Mouse (Mus musculus) adrenal gland, adult 8-10 months (tissue): Measurements from ENCODE around the gene Otud7a. TPM values are rescaled to one million over a fixed set of nuclear protein-coding genes. Genes with fewer than 3 reads are reported as not detected.
"Not testable (repeated sequence)": the region's sequence is repeated elsewhere in the genome, so short reads cannot be mapped to it uniquely, and the experiment has no call there.

Experiments used
- DNase-seq: peaks from one replicate; pipeline ENCODE4 v3.0.0; 2022
- total RNA-seq, 4 experiments: library from RNA; stranded (reverse); gene quantifications; 2 replicates each; pipeline ENCODE4 v1.2.4; 2022

The Otud7a gene
- total RNA-seq, 4 experiments from 2014 or later, result 0.96 to 2.0 (median 1.9) TPM

- DNase-seq, result no peak
Observed at GRCm38 (mm10) chr7:63559679-63560078, 115.1 kb downstream of the Otud7a start.

DNA sequence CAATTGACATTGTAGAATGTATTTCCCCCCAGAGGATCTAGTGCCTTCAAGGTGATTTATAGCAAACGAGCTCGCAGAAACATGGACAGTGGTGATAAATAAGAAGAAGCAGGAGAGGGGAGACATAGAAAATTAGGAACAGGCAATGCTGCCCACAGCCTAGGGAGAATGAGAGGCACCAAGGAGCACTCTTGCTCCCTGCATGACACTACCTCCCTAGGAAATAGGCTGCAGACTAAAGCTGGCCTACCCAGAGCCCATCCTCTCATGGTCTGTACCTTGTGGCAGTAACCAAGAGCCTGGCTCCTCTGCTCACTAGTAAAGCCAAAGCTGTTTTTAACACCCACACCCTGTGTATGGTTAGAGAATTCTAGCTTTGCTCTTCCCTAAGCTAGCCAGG, 138.8 kb downstream of the Otud7a start:
- no peak for DNase-seq

DNA sequence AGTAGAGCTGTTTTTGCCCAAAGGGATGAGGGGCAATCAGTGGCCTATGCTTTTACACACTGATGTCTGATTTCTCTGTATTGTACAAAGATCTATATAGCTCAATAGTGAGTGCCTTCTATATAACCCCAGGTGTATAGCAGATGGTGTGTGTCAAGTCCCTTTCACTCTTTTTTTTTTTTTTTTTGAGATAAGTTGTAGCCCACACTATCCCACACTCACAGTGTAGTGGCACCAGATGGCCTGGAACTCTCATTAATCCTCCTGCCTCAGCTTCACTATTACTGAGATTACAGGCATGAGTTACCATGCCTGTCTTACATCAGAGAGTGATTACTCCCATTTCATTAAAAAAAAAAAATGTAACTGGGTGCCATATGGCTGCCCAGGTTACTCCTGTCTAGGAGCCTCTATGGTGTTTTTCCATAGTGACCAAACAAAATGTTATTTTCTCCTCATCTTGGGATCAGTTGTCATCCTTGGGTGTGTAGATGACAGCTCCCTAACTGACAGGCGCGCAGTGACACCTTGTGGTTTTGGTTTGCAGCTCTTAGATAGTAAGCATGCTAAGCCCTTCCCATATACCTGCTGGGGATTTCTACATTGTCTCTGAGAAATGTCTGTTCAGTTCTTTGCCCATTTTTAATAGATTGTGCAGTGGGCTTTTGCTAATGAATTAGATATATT, 141.8 kb downstream of the Otud7a start:
- no peak for DNase-seq

DNA sequence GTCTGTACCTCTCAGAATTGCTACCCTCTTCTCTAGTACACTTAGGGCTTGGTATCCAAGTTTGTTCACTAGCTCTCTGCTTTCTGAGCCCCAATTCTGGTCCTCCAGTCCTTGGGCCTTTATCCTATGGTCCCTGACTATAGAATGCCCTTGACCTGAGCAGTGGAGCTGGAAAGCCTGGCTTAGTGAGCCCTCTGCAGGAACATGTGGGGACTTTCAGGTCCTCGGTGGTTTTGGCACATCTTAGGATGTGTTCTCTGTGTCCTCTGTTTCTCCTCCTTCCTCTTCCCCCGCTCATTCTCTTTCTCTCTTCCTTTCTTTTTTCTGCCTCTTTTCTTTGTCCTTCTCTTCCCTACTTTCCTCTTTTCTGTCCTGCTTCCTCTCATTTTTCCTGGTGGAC, 145.8 kb downstream of the Otud7a start:
- DNase-seq, result no peak

- DNase-seq, result no peak
Observed at GRCm38 (mm10) chr7:63591322-63591721, 146.8 kb downstream of the Otud7a start.

DNA sequence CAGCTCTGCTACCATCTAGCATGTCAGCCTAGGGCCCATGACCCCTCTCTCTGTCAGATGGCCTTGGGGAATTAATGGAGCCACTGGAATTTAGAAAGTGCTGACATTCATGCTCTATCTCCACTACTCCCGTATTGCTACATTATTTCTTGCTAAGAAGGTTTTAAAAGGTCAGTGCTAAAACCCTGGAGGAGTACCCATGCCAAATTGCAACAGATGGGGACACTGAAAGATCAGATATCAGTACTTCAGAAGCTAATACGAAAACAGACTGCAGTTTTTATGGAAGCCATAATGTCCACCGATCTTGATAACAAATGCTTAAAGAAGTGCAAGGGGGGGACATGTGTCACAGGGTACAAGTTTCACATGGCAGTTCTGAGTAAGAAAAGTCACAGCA, 147.5 kb downstream of the Otud7a start:
- no peak for DNase-seq

DNA sequence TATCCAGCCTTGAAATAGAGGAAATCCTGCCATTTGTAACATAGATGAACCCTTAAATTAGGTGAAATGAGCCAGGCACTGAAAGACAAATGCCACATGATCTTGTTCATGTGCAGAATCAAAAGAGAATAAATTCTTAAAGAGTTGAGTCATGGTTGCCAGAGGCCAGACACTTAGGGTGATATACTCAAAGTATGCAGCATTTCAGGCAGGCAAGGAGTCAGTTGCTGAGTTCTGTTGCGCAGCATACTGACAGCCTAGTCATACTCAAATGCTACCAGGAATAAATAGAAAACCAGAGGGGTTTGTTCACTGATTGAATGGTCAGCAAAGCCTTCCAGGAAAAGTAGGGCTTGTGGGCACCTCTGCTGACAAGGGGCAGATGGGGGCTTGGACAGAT, 160.3 kb downstream of the Otud7a start:
- DNase-seq, result no peak

GRCm38 (mm10) chr7:63617018-63617417, 172.5 kb downstream of the Otud7a start:
- DNase-seq, result no peak

DNA sequence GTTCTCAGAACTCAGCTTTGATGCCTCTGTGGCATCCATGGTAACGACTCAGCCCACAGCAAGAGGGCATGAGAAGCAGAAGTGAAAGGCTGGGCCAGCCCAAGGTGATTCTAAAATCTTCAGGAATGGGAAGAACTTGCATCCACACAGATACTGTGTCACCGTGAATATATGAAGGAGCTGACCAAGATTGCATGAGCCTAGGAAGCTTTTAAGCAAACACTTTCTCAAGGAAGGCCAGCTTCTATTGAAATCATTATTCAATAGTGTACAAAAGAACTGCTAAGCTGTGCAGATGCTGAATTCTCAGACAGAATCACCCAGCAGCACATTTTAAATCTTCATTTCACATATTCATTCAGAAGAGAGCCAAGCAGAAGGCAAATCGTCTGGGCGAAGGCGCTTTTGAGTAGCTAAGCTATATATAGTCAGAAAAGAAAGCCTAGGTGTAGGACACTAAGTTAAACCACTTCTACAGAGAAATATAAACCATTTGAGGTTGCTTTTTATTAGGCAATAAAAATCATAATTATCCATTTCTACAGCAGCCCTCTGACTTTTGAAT, 176.3 kb downstream of the Otud7a start:
- no peak for DNase-seq

DNA sequence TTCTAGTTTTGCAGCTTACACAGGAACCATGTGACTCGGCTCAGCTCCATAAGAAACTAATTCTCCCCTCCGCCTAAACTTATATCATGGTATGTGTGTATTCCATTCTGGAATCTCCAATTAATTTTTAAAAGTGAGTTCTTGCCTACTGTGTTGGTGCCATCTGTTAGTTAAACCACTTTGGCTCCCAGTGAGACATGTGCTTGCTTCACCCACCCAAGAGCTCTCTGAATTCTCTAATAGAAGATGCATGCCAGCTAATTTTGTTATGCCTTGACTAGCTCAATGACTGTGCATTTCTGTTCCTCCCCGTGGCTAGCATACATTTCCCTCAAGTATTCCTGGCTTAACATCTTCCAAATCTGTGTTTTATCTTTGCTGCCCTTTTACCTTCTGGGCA, 193.1 kb downstream of the Otud7a start:
- DNase-seq, result no peak

DNA sequence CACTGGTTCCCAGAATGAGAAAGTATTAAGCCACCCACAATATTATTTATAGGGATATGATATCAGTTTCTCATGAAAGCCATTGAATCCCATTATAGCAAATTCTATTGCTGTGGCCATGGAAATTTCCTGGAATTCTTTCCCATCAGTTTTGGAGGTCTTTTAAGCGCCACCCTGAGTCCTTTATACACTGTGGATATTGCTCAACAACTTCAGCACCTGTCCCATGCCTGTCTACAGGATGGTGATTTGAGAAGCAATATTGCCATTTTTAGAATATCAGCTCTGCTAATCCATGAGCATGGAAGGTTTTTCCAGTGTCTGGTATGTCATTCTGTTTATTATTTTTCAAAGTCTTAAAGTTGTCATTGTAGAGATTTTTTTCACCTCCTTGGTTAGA, 199.5 kb downstream of the Otud7a start:
- no peak for DNase-seq

- no peak for DNase-seq
Observed at GRCm38 (mm10) chr7:63647136-63647535, 202.6 kb downstream of the Otud7a start.

GRCm38 (mm10) chr7:63660261-63660660, 215.7 kb downstream of the Otud7a start:
- DNase-seq, result no peak

GRCm38 (mm10) chr7:63662757-63663156, 218.2 kb downstream of the Otud7a start:
- DNase-seq, result no peak

- DNase-seq, result no peak
Observed at GRCm38 (mm10) chr7:63665496-63665895, 220.9 kb downstream of the Otud7a start.

- no peak for DNase-seq
Observed at GRCm38 (mm10) chr7:63667986-63668741, 223.6 kb downstream of the Otud7a start.

DNA sequence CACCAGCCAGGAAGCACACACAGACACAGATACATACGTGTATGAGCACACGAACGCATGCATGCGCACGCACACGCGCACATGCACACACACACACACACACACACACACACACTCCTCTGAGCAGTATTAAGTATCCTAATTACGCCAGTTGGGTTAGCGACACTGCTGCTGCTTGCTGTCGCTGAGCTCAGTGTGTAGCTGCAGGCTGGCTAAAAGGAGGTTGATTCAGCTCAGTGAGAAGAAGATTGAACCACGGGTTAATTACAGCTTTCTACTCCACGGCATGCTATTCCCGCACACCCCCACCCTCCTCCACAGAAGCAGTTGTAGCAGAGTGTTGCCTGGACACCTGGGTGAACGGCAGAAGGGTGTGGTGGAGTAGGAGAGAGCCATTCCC, 224.4 kb downstream of the Otud7a start:
- no peak for DNase-seq

GRCm38 (mm10) chr7:63670911-63671310, 226.4 kb downstream of the Otud7a start:
- not testable (repeated sequence) for DNase-seq

GRCm38 (mm10) chr7:63671904-63672303, 227.4 kb downstream of the Otud7a start:
- DNase-seq, result peak; percentile 9

GRCm38 (mm10) chr7:63676631-63677030, 232.1 kb downstream of the Otud7a start:
- DNase-seq, result no peak

- DNase-seq, result no peak
Observed at GRCm38 (mm10) chr7:63677149-63677548, 232.6 kb downstream of the Otud7a start.

- no peak for DNase-seq
Observed at GRCm38 (mm10) chr7:63687056-63687455, 242.5 kb downstream of the Otud7a start.

DNA sequence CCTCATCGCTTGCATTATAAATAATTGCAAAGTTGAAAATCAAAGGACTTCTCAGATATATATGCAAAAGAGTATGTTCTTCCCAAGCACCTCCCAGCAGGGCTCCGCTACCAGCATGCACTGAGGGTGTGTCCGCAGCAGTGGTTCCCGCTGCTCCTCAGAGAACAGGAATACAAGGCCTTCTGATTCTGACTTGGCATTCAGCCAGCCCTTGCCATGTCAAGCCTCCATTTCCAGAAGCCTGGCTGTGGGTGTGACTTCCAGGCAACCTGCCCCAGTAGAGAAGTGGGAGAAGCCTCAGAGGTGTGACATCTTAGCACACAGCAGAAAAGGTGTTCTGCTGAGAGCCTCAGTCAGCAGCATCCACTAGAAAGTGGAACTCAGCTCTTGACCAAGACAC, 253.4 kb downstream of the Otud7a start:
- no peak for DNase-seq

DNA sequence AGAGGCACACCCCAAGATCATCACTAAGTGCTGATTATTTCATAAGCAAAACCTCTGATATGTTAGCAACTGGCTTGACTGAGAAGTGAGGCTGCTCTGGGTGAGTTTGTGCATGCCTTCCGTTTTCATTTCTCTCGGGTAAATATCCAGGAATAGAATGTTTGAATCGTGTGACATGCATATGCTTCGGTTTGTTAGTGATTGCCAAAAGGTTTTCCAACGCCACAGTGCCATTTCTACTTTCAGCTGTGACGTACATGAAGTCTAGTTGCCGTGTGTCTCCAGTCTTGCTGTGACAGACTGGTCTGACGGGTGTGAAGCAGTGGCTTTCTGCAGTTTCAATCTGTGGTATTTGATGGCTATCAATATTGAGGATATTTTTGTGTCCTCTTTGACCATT, 273.4 kb downstream of the Otud7a start:
- DNase-seq, result no peak
